Mouse (Mus musculus): ENCODE data around the gene Ccdc173. TPM values are rescaled to one million over a fixed set of nuclear protein-coding genes. Genes with fewer than 3 reads are reported as not detected.
A peak's percentile ranks its signal among the peaks of the same experiment; 100 is the strongest.
"Not testable (repeated sequence)": the region's sequence is repeated elsewhere in the genome, so short reads cannot be mapped to it uniquely, and the experiment has no call there.

Ccdc173 gene
- polyA plus RNA-seq, 1 experiment from 2014 or later: 4.8 TPM

GRCm38 (mm10) chr2:69821711-69822110 is 32.3 kb upstream of the Ccdc173 start, which contains the start of gene Klhl23:
Klhl23 (plus strand) TSS chr2:69821944.
- no peak for ATAC-seq
- Histone ChIP-seq H3K27ac (peak within 1 kb of the TSS; percentile 96), H3K4me3 (replicated peaks) (peak within 1 kb of the TSS; percentile 85), H3K9ac (replicated peaks) (peak within 1 kb of the TSS; percentile 95), H3K4me2 (replicated peaks) (peak within 1 kb of the TSS; percentile 66), H3K9me3 (no peaks in the 10 kb centered on the region), H3K4me1 (replicated peaks) (peaks cover 40% of the 10 kb centered on the region), H3K27me3 (no peaks in the 10 kb centered on the region), H3K36me3 (peaks cover 3% of the 10 kb centered on the region; the same call in 1 of the 2 replicates)
- WGBS: 22% methylated on average over 8 of the region's 8 CpGs

GRCm38 (mm10) chr2:69820201-69820600 is 30.8 kb upstream of the Ccdc173 start:
- 83% methylated on average over 1 of the region's 1 CpGs for WGBS
- peaks cover 27% of the 10 kb centered on the region for H3K4me1 ChIP-seq (replicated peaks)
- H3K4me2 ChIP-seq (replicated peaks): no peak overlapping the region
- H3K9me3 ChIP-seq: no peaks in the 10 kb centered on the region
- H3K9ac ChIP-seq (replicated peaks): no peak overlapping the region
- no peak overlapping the region for H3K27ac ChIP-seq
- H3K36me3 ChIP-seq: no peaks in the 10 kb centered on the region; the same call in 1 of the 2 replicates
- no peaks in the 10 kb centered on the region for H3K27me3 ChIP-seq
- ATAC-seq: no peak
- no peak overlapping the region for H3K4me3 ChIP-seq (replicated peaks)

- WGBS: 84% methylated on average over 9 of the region's 9 CpGs
- H3K4me2 ChIP-seq (replicated peaks): no peak overlapping the region
- H3K27me3 ChIP-seq: no peaks in the 10 kb centered on the region
- H3K4me3 ChIP-seq (replicated peaks): no peak overlapping the region
- ATAC-seq: no peak
- no peak overlapping the region for H3K27ac ChIP-seq
- no peaks in the 10 kb centered on the region for H3K9me3 ChIP-seq
- H3K36me3 ChIP-seq: no peaks in the 10 kb centered on the region
- H3K9ac ChIP-seq (replicated peaks): no peak overlapping the region
- H3K4me1 ChIP-seq (replicated peaks): peaks cover 10% of the 10 kb centered on the region
These were observed 29.1 kb upstream of the Ccdc173 start for GRCm38 (mm10) chr2:69818350-69819085.

GRCm38 (mm10) chr2:69816575-69816974 is 27.2 kb upstream of the Ccdc173 start:
- Histone ChIP-seq H3K4me1 (replicated peaks) (peaks cover 2% of the 10 kb centered on the region), H3K27ac (no peak overlapping the region), H3K4me3 (replicated peaks) (no peak overlapping the region), H3K36me3 (no peaks in the 10 kb centered on the region), H3K4me2 (replicated peaks) (no peak overlapping the region), H3K27me3 (no peaks in the 10 kb centered on the region), H3K9ac (replicated peaks) (no peak overlapping the region), H3K9me3 (no peaks in the 10 kb centered on the region)
- no peak for ATAC-seq
- 95% methylated on average over 5 of the region's 5 CpGs for WGBS

- 60% methylated on average over 7 of the region's 7 CpGs for WGBS
- H3K27ac ChIP-seq; H3K4me2 ChIP-seq (replicated peaks); H3K9ac ChIP-seq (replicated peaks); H3K36me3 ChIP-seq; ATAC-seq; H3K9me3 ChIP-seq; H3K27me3 ChIP-seq; H3K4me1 ChIP-seq (replicated peaks); H3K4me3 ChIP-seq (replicated peaks): not testable (repeated sequence)
These were observed 22.0 kb upstream of the Ccdc173 start for GRCm38 (mm10) chr2:69811349-69811748.

GRCm38 (mm10) chr2:69810169-69810568 is 20.8 kb upstream of the Ccdc173 start:
- 56% methylated on average over 15 of the region's 15 CpGs for WGBS
- ATAC-seq: no peak

GRCm38 (mm10) chr2:69804663-69805062 is 15.3 kb upstream of the Ccdc173 start:
- WGBS: 84% methylated on average over 9 of the region's 9 CpGs
- H3K4me3 ChIP-seq (replicated peaks); H3K4me1 ChIP-seq (replicated peaks); H3K27ac ChIP-seq; H3K9me3 ChIP-seq; H3K9ac ChIP-seq (replicated peaks); H3K27me3 ChIP-seq; ATAC-seq; H3K36me3 ChIP-seq; H3K4me2 ChIP-seq (replicated peaks): not testable (repeated sequence)

More at GRCm38 (mm10) chr2:69810169-69810568, 20.8 kb upstream of the Ccdc173 start:
- Histone ChIP-seq H3K4me1 (replicated peaks) (no peaks in the 10 kb centered on the region), H3K4me3 (replicated peaks) (no peak overlapping the region), H3K27ac (no peak overlapping the region), H3K36me3 (no peaks in the 10 kb centered on the region), H3K9ac (replicated peaks) (no peak overlapping the region), H3K27me3 (no peaks in the 10 kb centered on the region), H3K9me3 (no peaks in the 10 kb centered on the region), H3K4me2 (replicated peaks) (no peak overlapping the region)

- H3K9ac ChIP-seq (replicated peaks): no peak overlapping the region
- no peak overlapping the region for H3K27ac ChIP-seq
- no peaks in the 10 kb centered on the region for H3K27me3 ChIP-seq
- H3K36me3 ChIP-seq: no peaks in the 10 kb centered on the region
- H3K4me1 ChIP-seq (replicated peaks): no peaks in the 10 kb centered on the region
- H3K9me3 ChIP-seq: no peaks in the 10 kb centered on the region
- no peak overlapping the region for H3K4me3 ChIP-seq (replicated peaks)
- no peak for ATAC-seq
- H3K4me2 ChIP-seq (replicated peaks): no peak overlapping the region
- 71% methylated on average over 8 of the region's 8 CpGs for WGBS
These were observed 14.4 kb upstream of the Ccdc173 start for GRCm38 (mm10) chr2:69803756-69804155.

GRCm38 (mm10) chr2:69802911-69803312 is 13.5 kb upstream of the Ccdc173 start:
- peak; percentile 65; the same call in 1 of the 2 replicates for ATAC-seq
- Histone ChIP-seq H3K27ac (no peak overlapping the region), H3K4me1 (replicated peaks) (no peaks in the 10 kb centered on the region), H3K27me3 (no peaks in the 10 kb centered on the region), H3K4me2 (replicated peaks) (no peak overlapping the region), H3K4me3 (replicated peaks) (no peak overlapping the region), H3K9ac (replicated peaks) (no peak overlapping the region), H3K9me3 (no peaks in the 10 kb centered on the region), H3K36me3 (peaks cover under 1% of the 10 kb centered on the region; the same call in 1 of the 2 replicates)
- 51% methylated on average over 5 of the region's 5 CpGs for WGBS

- H3K9ac ChIP-seq (replicated peaks): no peak overlapping the region
- ATAC-seq: no peak
These were observed 1.3 kb upstream of the Ccdc173 start for GRCm38 (mm10) chr2:69790722-69791121.

GRCm38 (mm10) chr2:69790285-69790684 is 910 bp upstream of the Ccdc173 start:
- Histone ChIP-seq H3K9ac (replicated peaks) (peak overlapping the region; percentile 78), H3K27me3 (no peaks in the 10 kb centered on the region), H3K4me2 (replicated peaks) (peak overlapping the region; percentile 89), H3K36me3 (peaks cover 42% of the 10 kb centered on the region), H3K9me3 (no peaks in the 10 kb centered on the region), H3K27ac (peak overlapping the region; percentile 94; the same call in 1 of the 2 replicates), H3K4me3 (replicated peaks) (peak overlapping the region; percentile 73), H3K4me1 (replicated peaks) (peaks cover 20% of the 10 kb centered on the region)
- WGBS: 1% methylated on average over 10 of the region's 10 CpGs
- 0 out of 2 replicates have a peak, but pooled peaks have one; percentile 32 for ATAC-seq

More at GRCm38 (mm10) chr2:69790722-69791121, 1.3 kb upstream of the Ccdc173 start:
- Histone ChIP-seq H3K27ac (no peak overlapping the region), H3K9me3 (no peaks in the 10 kb centered on the region), H3K36me3 (peaks cover 42% of the 10 kb centered on the region), H3K27me3 (no peaks in the 10 kb centered on the region), H3K4me1 (replicated peaks) (peaks cover 20% of the 10 kb centered on the region), H3K4me3 (replicated peaks) (peak overlapping the region; percentile 73), H3K4me2 (replicated peaks) (peak overlapping the region; percentile 89)
- 80% methylated on average over 4 of the region's 4 CpGs for WGBS

GRCm38 (mm10) chr2:69788974-69789373 is 401 bp downstream of the Ccdc173 start:
- Histone ChIP-seq H3K27ac (peak overlapping the region; percentile 94; the same call in 1 of the 2 replicates), H3K27me3 (no peaks in the 10 kb centered on the region), H3K9me3 (no peaks in the 10 kb centered on the region), H3K4me3 (replicated peaks) (peak overlapping the region; percentile 73), H3K36me3 (peaks cover 36% of the 10 kb centered on the region), H3K4me1 (replicated peaks) (peaks cover 20% of the 10 kb centered on the region), H3K9ac (replicated peaks) (peak overlapping the region; percentile 78), H3K4me2 (replicated peaks) (peak overlapping the region; percentile 89)
- ATAC-seq: peak; percentile 61
- 26% methylated on average over 9 of the region's 9 CpGs for WGBS
